Mouse (Mus musculus): ENCODE results near the gene Galr2. TPM values are rescaled to one million over a fixed set of nuclear protein-coding genes. Genes with fewer than 3 reads are reported as not detected.

Gene Galr2
- polyA plus RNA-seq, 1 experiment from 2014 or later, result 0.46 TPM

GRCm38 (mm10) chr11:116294319-116294718 is 13.6 kb downstream of the Galr2 start:
- H3K4me3 ChIP-seq (ENCODE audit: low read depth, low read length), result no peak overlapping the region
- peaks cover 62% of the 10 kb centered on the region for H3K36me3 ChIP-seq (ENCODE audit: control insufficient read depth, insufficient read depth, low read length)
- H3K4me1 ChIP-seq (ENCODE audit: control insufficient read depth, insufficient read depth, low read length), result 0 out of 2 replicates have a peak, but pooled peaks cover 3% of the 10 kb centered on the region
- no peak for ATAC-seq (ENCODE audit: low read depth)
- no peaks in the 10 kb centered on the region for H3K9me3 ChIP-seq (ENCODE audit: control insufficient read depth, low read length)
- no peak overlapping the region for H3K27ac ChIP-seq (ENCODE audit: low read depth, low read length)
- H3K27me3 ChIP-seq (ENCODE audit: control insufficient read depth, insufficient read depth, low read length), result no peaks in the 10 kb centered on the region
- no peak overlapping the region for H3K4me2 ChIP-seq (ENCODE audit: low read depth, low read length)
- H3K9ac ChIP-seq (replicated peaks; ENCODE audit: low read depth, low read length), result no peak overlapping the region
- WGBS, result 35% methylated on average over 5 of the region's 5 CpGs

GRCm38 (mm10) chr11:116296191-116296734 is 15.5 kb downstream of the Galr2 start:
- Histone ChIP-seq H3K4me2 (ENCODE audit: low read depth, low read length) (no peak overlapping the region), H3K36me3 (ENCODE audit: control insufficient read depth, insufficient read depth, low read length) (peaks cover 78% of the 10 kb centered on the region), H3K9me3 (ENCODE audit: control insufficient read depth, low read length) (no peaks in the 10 kb centered on the region), H3K4me1 (ENCODE audit: control insufficient read depth, insufficient read depth, low read length) (0 out of 2 replicates have a peak, but pooled peaks cover 3% of the 10 kb centered on the region), H3K27me3 (ENCODE audit: control insufficient read depth, insufficient read depth, low read length) (no peaks in the 10 kb centered on the region), H3K4me3 (ENCODE audit: low read depth, low read length) (no peak overlapping the region), H3K27ac (ENCODE audit: low read depth, low read length) (no peak overlapping the region), H3K9ac (replicated peaks; ENCODE audit: low read depth, low read length) (no peak overlapping the region)
- no peak for ATAC-seq (ENCODE audit: low read depth)
- WGBS, result 89% methylated on average over 8 of the region's 8 CpGs

- H3K36me3 ChIP-seq (ENCODE audit: control insufficient read depth, insufficient read depth, low read length), result peaks cover 78% of the 10 kb centered on the region
- H3K27ac ChIP-seq (ENCODE audit: low read depth, low read length), result no peak overlapping the region
- H3K9me3 ChIP-seq (ENCODE audit: control insufficient read depth, low read length), result no peaks in the 10 kb centered on the region
- ATAC-seq (ENCODE audit: low read depth), result no peak
- no peak overlapping the region for H3K4me3 ChIP-seq (ENCODE audit: low read depth, low read length)
- H3K4me1 ChIP-seq (ENCODE audit: control insufficient read depth, insufficient read depth, low read length), result 0 out of 2 replicates have a peak, but pooled peaks cover 3% of the 10 kb centered on the region
- no peak overlapping the region for H3K9ac ChIP-seq (replicated peaks; ENCODE audit: low read depth, low read length)
- H3K27me3 ChIP-seq (ENCODE audit: control insufficient read depth, insufficient read depth, low read length), result no peaks in the 10 kb centered on the region
- 85% methylated on average over 3 of the region's 3 CpGs for WGBS
- no peak overlapping the region for H3K4me2 ChIP-seq (ENCODE audit: low read depth, low read length)
Measured at GRCm38 (mm10) chr11:116297017-116297416, 16.3 kb downstream of the Galr2 start.

GRCm38 (mm10) chr11:116298221-116298620 is 17.5 kb downstream of the Galr2 start:
- no peak overlapping the region for H3K9ac ChIP-seq (replicated peaks; ENCODE audit: low read depth, low read length)
- 93% methylated on average over 11 of the region's 11 CpGs for WGBS
- peaks cover 77% of the 10 kb centered on the region for H3K36me3 ChIP-seq (ENCODE audit: control insufficient read depth, insufficient read depth, low read length)
- no peak overlapping the region for H3K4me3 ChIP-seq (ENCODE audit: low read depth, low read length)
- no peak overlapping the region; the same call in 1 of the 2 replicates for H3K4me2 ChIP-seq (ENCODE audit: low read depth, low read length)
- ATAC-seq (ENCODE audit: low read depth), result no peak
- H3K9me3 ChIP-seq (ENCODE audit: control insufficient read depth, low read length), result no peaks in the 10 kb centered on the region
- no peaks in the 10 kb centered on the region for H3K27me3 ChIP-seq (ENCODE audit: control insufficient read depth, insufficient read depth, low read length)
- no peak overlapping the region for H3K27ac ChIP-seq (ENCODE audit: low read depth, low read length)
- 0 out of 2 replicates have a peak, but pooled peaks cover 3% of the 10 kb centered on the region for H3K4me1 ChIP-seq (ENCODE audit: control insufficient read depth, insufficient read depth, low read length)

- H3K4me2 ChIP-seq (ENCODE audit: low read depth, low read length), result no peak overlapping the region
- H3K27me3 ChIP-seq (ENCODE audit: control insufficient read depth, insufficient read depth, low read length), result no peaks in the 10 kb centered on the region
- 87% methylated on average over 6 of the region's 6 CpGs for WGBS
- no peak for ATAC-seq (ENCODE audit: low read depth)
- no peaks in the 10 kb centered on the region for H3K9me3 ChIP-seq (ENCODE audit: control insufficient read depth, low read length)
- H3K4me3 ChIP-seq (ENCODE audit: low read depth, low read length), result no peak overlapping the region
- 0 out of 2 replicates have a peak, but pooled peaks cover 3% of the 10 kb centered on the region for H3K4me1 ChIP-seq (ENCODE audit: control insufficient read depth, insufficient read depth, low read length)
- peaks cover 76% of the 10 kb centered on the region for H3K36me3 ChIP-seq (ENCODE audit: control insufficient read depth, insufficient read depth, low read length)
- H3K9ac ChIP-seq (replicated peaks; ENCODE audit: low read depth, low read length), result no peak overlapping the region
- no peak overlapping the region for H3K27ac ChIP-seq (ENCODE audit: low read depth, low read length)
Measured at GRCm38 (mm10) chr11:116298621-116299020, 17.9 kb downstream of the Galr2 start.

- no peak for ATAC-seq (ENCODE audit: low read depth)
- H3K9ac ChIP-seq (replicated peaks; ENCODE audit: low read depth, low read length), result no peak overlapping the region
- peak overlapping the region; percentile 85 for H3K4me2 ChIP-seq (ENCODE audit: low read depth, low read length)
- 98% methylated on average over 2 of the region's 2 CpGs for WGBS
- H3K27me3 ChIP-seq (ENCODE audit: control insufficient read depth, insufficient read depth, low read length), result no peaks in the 10 kb centered on the region
- peaks cover 5% of the 10 kb centered on the region for H3K4me1 ChIP-seq (ENCODE audit: control insufficient read depth, insufficient read depth, low read length)
- no peaks in the 10 kb centered on the region for H3K9me3 ChIP-seq (ENCODE audit: control insufficient read depth, low read length)
- H3K27ac ChIP-seq (ENCODE audit: low read depth, low read length), result no peak overlapping the region
- H3K36me3 ChIP-seq (ENCODE audit: control insufficient read depth, insufficient read depth, low read length), result peaks cover 30% of the 10 kb centered on the region
- peak overlapping the region; percentile 49 for H3K4me3 ChIP-seq (ENCODE audit: low read depth, low read length)
Measured at GRCm38 (mm10) chr11:116305423-116305822, 24.7 kb downstream of the Galr2 start.

- Histone ChIP-seq H3K27ac (ENCODE audit: low read depth, low read length) (peak overlapping the region; percentile 28; the same call in 1 of the 2 replicates), H3K27me3 (ENCODE audit: control insufficient read depth, insufficient read depth, low read length) (no peaks in the 10 kb centered on the region), H3K36me3 (ENCODE audit: control insufficient read depth, insufficient read depth, low read length) (peaks cover 21% of the 10 kb centered on the region), H3K9ac (replicated peaks; ENCODE audit: low read depth, low read length) (peak overlapping the region; percentile 53), H3K4me2 (ENCODE audit: low read depth, low read length) (peak overlapping the region; percentile 85), H3K4me1 (ENCODE audit: control insufficient read depth, insufficient read depth, low read length) (peaks cover 5% of the 10 kb centered on the region), H3K9me3 (ENCODE audit: control insufficient read depth, low read length) (no peaks in the 10 kb centered on the region), H3K4me3 (ENCODE audit: low read depth, low read length) (peak overlapping the region; percentile 49)
- ATAC-seq (ENCODE audit: low read depth), result peak; percentile 91
- 3% methylated on average over 53 of the region's 53 CpGs for WGBS
Measured at GRCm38 (mm10) chr11:116306126-116306982, 25.6 kb downstream of the Galr2 start.

GRCm38 (mm10) chr11:116307019-116307725 is 26.4 kb downstream of the Galr2 start, which contains the start of gene Exoc7:
Gene Exoc7, minus strand, starts transcription at chr11:116307233.
- peaks cover 18% of the 10 kb centered on the region for H3K36me3 ChIP-seq (ENCODE audit: control insufficient read depth, insufficient read depth, low read length)
- WGBS, result 87% methylated on average over 10 of the region's 10 CpGs
- peak within 1 kb of the TSS; percentile 28; the same call in 1 of the 2 replicates for H3K27ac ChIP-seq (ENCODE audit: low read depth, low read length)
- H3K4me1 ChIP-seq (ENCODE audit: control insufficient read depth, insufficient read depth, low read length), result peaks cover 5% of the 10 kb centered on the region
- peak within 1 kb of the TSS; percentile 49 for H3K4me3 ChIP-seq (ENCODE audit: low read depth, low read length)
- peak; percentile 29 for ATAC-seq (ENCODE audit: low read depth)
- H3K27me3 ChIP-seq (ENCODE audit: control insufficient read depth, insufficient read depth, low read length), result no peaks in the 10 kb centered on the region
- H3K4me2 ChIP-seq (ENCODE audit: low read depth, low read length), result peak within 1 kb of the TSS; percentile 85
- H3K9me3 ChIP-seq (ENCODE audit: control insufficient read depth, low read length), result no peaks in the 10 kb centered on the region
- H3K9ac ChIP-seq (replicated peaks; ENCODE audit: low read depth, low read length), result peak within 1 kb of the TSS; percentile 53

Measured in neural tube, embryonic 14.5 days (tissue).